Mouse (Mus musculus) megakaryocyte, embryonic 14.5 days (primary cell): ENCODE data around the gene Ntsr1.

ENCODE experiments used
- FLI1 ChIP-seq: IDR thresholded peaks from 2 replicates; pipeline ENCODE4 v1.6.1; 2012; ENCODE audit warnings: low read length, inconsistent platforms, mixed read lengths
- GATA1 ChIP-seq: IDR thresholded peaks from 3 replicates; pipeline ENCODE4 v1.6.1; 2012; ENCODE audit warnings: mixed read lengths, low read length, inconsistent platforms, borderline replicate concordance

- TF ChIP-seq GATA1 (no peak), FLI1 (no peak)
These were observed 76.7 kb downstream of the Ntsr1 start for GRCm38 (mm10) chr2:180576482-180576881.
